Mouse (Mus musculus) lung, adult 2 months (tissue): ENCODE measurements at regions not wholly inside any gene's neighbourhood (a gene's known extent, or its start where the extent isn't known, plus 50 kb on each side); places are given as distances from the start of the nearest gene placed in this dataset.

Source experiments
- CTCF ChIP-seq: fragments of 200-500 bp; IDR thresholded peaks from 2 replicates; pipeline ENCODE4 v1.5.1; 2011; ENCODE audit warnings: mild to moderate bottlenecking, low read length, control low read depth; ENCODE audit not compliant: insufficient read depth
- POLR2A ChIP-seq: fragments of 200-500 bp; IDR thresholded peaks from 2 replicates; pipeline ENCODE4 v1.6.1; 2011; ENCODE audit warnings: low read depth, mild to moderate bottlenecking, control low read depth, low read length, borderline replicate concordance; ENCODE audit errors: extremely low read depth

DNA sequence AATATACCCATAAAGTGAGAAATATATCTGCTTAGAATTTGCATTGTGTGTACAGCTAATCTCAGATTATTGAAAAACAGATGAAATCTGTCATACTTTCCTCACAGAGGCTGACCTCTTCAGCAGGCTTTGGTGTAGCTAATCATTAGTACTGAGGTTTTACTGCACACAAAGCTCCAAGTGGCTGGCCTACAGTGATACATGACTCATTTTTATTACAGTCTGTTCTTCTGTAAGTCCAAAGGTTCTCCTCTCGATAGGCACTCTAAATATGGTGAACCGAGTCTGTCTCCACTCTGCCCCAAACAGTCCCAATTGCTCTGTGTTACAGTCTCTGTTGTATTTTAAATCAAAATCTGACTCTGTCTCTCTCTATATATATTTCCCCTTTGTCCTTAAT, 87.7 kb upstream of the Cacna2d1 start:
- no peak for TF ChIP-seq CTCF
- no peak for TF ChIP-seq POLR2A
